Mouse (Mus musculus) limb, embryonic 14.5 days (tissue): Measurements from ENCODE around the gene Cldn14. TPM values are rescaled to one million over a fixed set of nuclear protein-coding genes. Genes with fewer than 3 reads are reported as not detected.
A peak's percentile ranks its signal among the peaks of the same experiment; 100 is the strongest.

ENCODE experiments used
- ATAC-seq: fragments of 200-750 bp; cut with Nextera tagmentation; 2 replicates; pipeline ENCODE4 v1.8.0; 2017; ENCODE audit warnings: low read depth, moderate number of reproducible peaks, moderate TSS enrichment; ENCODE audit not compliant: low FRiP score
- DNase-seq: peaks from one replicate; pipeline ENCODE4 v3.0.0-alpha.2; 2015; ENCODE audit warnings: low spot score
- H3K27ac ChIP-seq: fragments of 300-500 bp; sonication (generic); replicated peaks from 2 replicates; pipeline ENCODE4 v1.5.1; 2014; ENCODE audit warnings: low read depth, mild to moderate bottlenecking, low read length, moderate library complexity, mixed read lengths
- H3K27me3 ChIP-seq: fragments of 300-500 bp; sonication (generic); 2 replicates; pipeline ENCODE4 v1.6.1; 2014; ENCODE audit warnings: low read length, mixed read lengths; ENCODE audit not compliant: control insufficient read depth, insufficient read depth
- H3K36me3 ChIP-seq: fragments of 300-500 bp; sonication (generic); 2 replicates; pipeline ENCODE4 v1.6.1; 2014; ENCODE audit warnings: mild to moderate bottlenecking, low read length, moderate library complexity, mixed read lengths; ENCODE audit not compliant: control insufficient read depth, insufficient read depth
- H3K4me1 ChIP-seq: fragments of 300-500 bp; sonication (generic); 2 replicates; pipeline ENCODE4 v1.6.1; 2014; ENCODE audit warnings: antibody characterized with exemption, low read length, mixed read lengths; ENCODE audit not compliant: control insufficient read depth, insufficient read depth
- H3K4me2 ChIP-seq: fragments of 300-500 bp; sonication (generic); replicated peaks from 2 replicates; pipeline ENCODE4 v1.6.1; 2014; ENCODE audit warnings: low read depth, mild to moderate bottlenecking, low read length, moderate library complexity; ENCODE audit not compliant: severe bottlenecking
- H3K4me3 ChIP-seq: fragments of 300-500 bp; sonication (generic); replicated peaks from 2 replicates; pipeline ENCODE4 v1.5.1; 2014; ENCODE audit warnings: low read length
- H3K9ac ChIP-seq: fragments of 300-500 bp; sonication (generic); 2 replicates; pipeline ENCODE4 v1.6.1; 2014; ENCODE audit warnings: mild to moderate bottlenecking, low read depth, low read length, moderate library complexity; ENCODE audit not compliant: severe bottlenecking
- H3K9me3 ChIP-seq: fragments of 300-500 bp; sonication (generic); 2 replicates; pipeline ENCODE4 v1.6.1; 2016; ENCODE audit warnings: low read length; ENCODE audit not compliant: control insufficient read depth
- POLR2A ChIP-seq: fragments of 200-500 bp; IDR thresholded peaks from 2 replicates; pipeline ENCODE4 v1.8.0; 2012; ENCODE audit warnings: inconsistent platforms, mild to moderate bottlenecking, moderate library complexity, borderline replicate concordance; ENCODE audit not compliant: insufficient read depth, insufficient read length; ENCODE audit errors: extremely low read depth
- WGBS: fragments of 180-500 bp; shearing (Covaris S2); extraction: QIAGEN DNeasy Blood & Tissue Kit; methylation state at CpG from one replicate; pipeline ENCODE4 v1.1.7; 2014; 5-methylcytosine and 5-hydroxymethylcytosine counted together
- polyA plus RNA-seq, 2 experiments: library from polyadenylated mRNA; depleted of rRNA in 1 of 2; stranded (reverse) in 1 of 2; unstranded in 1 of 2; fragments of >200 nt; fragmentation: Nextera tagmentation in 1 of 2; extraction: Ambion mirVana in 1 of 2; gene quantifications; 2 replicates each; pipeline versions ENCODE4 v1.2.1 to v1.2.3; 2012 to 2014

The Cldn14 gene
- polyA plus RNA-seq, 2 experiments = not detected

DNA sequence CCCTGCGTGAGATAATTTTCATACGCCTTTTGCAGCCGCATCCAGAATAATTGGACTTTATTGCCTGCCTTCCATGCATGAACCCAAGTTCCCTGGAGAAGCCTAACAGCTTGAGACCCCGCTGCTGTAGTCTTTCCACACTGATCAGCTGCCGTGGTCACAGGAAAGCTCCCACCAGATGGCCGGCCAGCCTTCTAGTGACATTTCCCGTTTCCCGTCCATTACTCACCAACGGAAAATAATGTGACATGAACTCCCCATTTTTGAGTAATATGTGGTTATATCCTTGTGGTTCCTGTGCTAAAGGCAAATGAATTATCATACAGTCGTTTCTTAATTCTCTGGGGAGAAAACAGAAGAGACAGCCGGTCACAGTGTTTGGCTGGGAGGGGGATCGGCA, 51.2 kb downstream of the Cldn14 start:
- no peaks in the 10 kb centered on the region for H3K36me3 ChIP-seq
- no peaks in the 10 kb centered on the region for H3K9me3 ChIP-seq
- H3K27ac ChIP-seq = no peak overlapping the region
- H3K4me3 ChIP-seq = no peak overlapping the region
- TF ChIP-seq POLR2A = no peak
- no peak overlapping the region for H3K4me2 ChIP-seq
- H3K27me3 ChIP-seq = peaks cover 3% of the 10 kb centered on the region; the same call in 1 of the 2 replicates
- ATAC-seq (no peak), DNase-seq (peak; percentile 7)
- WGBS = 68% methylated on average over 12 of the region's 12 CpGs
- H3K9ac ChIP-seq = no peak overlapping the region
- no peaks in the 10 kb centered on the region; the same call in 1 of the 2 replicates for H3K4me1 ChIP-seq

GRCm38 (mm10) chr16:93956986-93957385, 51.7 kb downstream of the Cldn14 start:
- H3K27me3 ChIP-seq = peaks cover 3% of the 10 kb centered on the region; the same call in 1 of the 2 replicates
- H3K4me3 ChIP-seq = no peak overlapping the region
- no peak overlapping the region for H3K9ac ChIP-seq
- no peaks in the 10 kb centered on the region for H3K9me3 ChIP-seq
- H3K4me1 ChIP-seq = no peaks in the 10 kb centered on the region; the same call in 1 of the 2 replicates
- H3K36me3 ChIP-seq = no peaks in the 10 kb centered on the region
- 71% methylated on average over 7 of the region's 7 CpGs for WGBS
- no peak for ATAC-seq
- no peak overlapping the region for H3K4me2 ChIP-seq
- H3K27ac ChIP-seq = no peak overlapping the region
- TF ChIP-seq POLR2A = no peak
- no peak for DNase-seq

DNA sequence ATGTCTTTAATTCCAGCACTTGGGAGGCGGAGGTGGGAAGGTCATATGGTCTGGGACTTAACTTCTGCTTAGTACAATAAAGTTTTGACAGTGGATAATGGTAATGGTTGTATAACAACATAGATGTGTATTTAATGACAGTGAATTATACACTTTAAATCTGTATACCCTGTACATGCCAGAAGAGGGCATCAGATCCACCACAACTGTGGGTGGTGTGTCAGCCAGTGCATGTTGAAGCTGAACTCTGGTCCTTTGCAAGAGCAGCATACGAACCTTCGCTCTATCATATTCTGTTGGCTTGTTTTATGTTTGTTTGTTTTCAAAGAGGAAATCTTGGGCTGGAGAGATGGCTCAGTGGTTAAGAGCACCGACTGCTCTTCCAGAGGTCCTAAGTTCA, 61.2 kb downstream of the Cldn14 start:
- Histone ChIP-seq H3K27ac (no peak overlapping the region), H3K9ac (no peak overlapping the region), H3K4me3 (no peak overlapping the region), H3K4me2 (no peak overlapping the region), H3K27me3 (0 out of 2 replicates have a peak, but pooled peaks cover 8% of the 10 kb centered on the region), H3K4me1 (peaks cover 3% of the 10 kb centered on the region; the same call in 1 of the 2 replicates), H3K36me3 (no peaks in the 10 kb centered on the region), H3K9me3 (no peaks in the 10 kb centered on the region)
- DNase-seq = no peak
- TF ChIP-seq POLR2A = no peak
- WGBS = 88% methylated on average over 4 of the region's 4 CpGs
- ATAC-seq = no peak

DNA sequence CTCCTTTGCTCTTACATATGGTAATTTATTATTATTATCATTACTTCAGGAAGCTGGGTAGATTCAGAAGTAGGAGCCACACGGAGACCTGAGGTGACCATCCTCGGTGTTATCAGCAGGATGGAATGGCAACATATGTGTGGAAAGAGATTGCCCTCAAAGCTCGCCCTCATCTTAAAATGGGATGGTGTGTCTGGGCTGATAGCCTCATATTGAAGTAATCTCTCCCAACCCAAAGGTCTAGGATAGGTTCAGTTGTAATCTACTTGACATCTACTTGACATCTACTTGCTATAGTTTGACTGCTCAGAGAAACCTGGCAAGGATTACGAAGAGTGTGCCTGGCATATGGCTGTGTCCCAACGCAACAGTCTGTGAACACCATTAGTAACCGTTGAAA, 64.3 kb downstream of the Cldn14 start:
- no peak for ATAC-seq
- H3K27me3 ChIP-seq = 0 out of 2 replicates have a peak, but pooled peaks cover 5% of the 10 kb centered on the region
- no peak for TF ChIP-seq POLR2A
- 74% methylated on average over 6 of the region's 6 CpGs for WGBS
- H3K9ac ChIP-seq = no peak overlapping the region
- no peaks in the 10 kb centered on the region for H3K36me3 ChIP-seq
- H3K4me3 ChIP-seq = no peak overlapping the region
- no peaks in the 10 kb centered on the region for H3K9me3 ChIP-seq
- H3K4me2 ChIP-seq = no peak overlapping the region
- H3K4me1 ChIP-seq = peaks cover 10% of the 10 kb centered on the region; the same call in 1 of the 2 replicates
- H3K27ac ChIP-seq = no peak overlapping the region
- DNase-seq = no peak

DNA sequence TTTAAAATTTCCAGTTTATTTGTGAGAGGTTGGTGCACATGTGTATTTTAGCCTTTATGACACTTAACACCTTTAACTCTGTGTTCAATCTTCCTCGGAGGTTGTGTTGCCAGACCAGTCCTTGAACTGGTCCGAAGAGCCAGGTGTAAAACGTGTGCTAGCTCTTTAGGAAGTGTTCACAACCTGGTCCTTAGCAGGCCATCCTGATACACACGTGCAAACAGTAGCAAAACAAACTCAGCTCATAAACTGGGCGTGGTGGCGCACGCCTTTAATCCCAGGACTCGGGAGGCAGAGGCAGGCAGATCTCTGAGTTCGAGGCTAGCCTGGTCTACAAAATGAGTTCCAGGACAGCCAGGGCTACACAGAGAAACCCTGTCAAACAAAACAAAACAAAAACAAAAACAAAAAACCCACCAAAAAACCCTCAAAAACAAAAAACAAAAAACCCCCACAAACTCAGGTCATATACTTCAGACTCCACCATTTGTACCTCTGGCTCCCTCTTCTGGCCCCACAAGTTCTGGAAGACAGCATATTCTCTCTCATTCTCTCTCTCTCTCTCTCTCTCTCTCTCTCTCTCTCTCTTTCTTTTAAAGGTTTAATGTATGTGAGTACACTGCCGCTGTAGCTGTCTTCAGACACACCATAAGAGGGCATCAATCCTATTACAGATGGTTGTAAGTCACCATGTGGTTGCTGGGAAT, 65.7 kb downstream of the Cldn14 start:
- no peak overlapping the region for H3K27ac ChIP-seq
- ATAC-seq (no peak), DNase-seq (no peak)
- H3K9ac ChIP-seq = no peak overlapping the region
- H3K27me3 ChIP-seq = 0 out of 2 replicates have a peak, but pooled peaks cover 5% of the 10 kb centered on the region
- no peaks in the 10 kb centered on the region for H3K36me3 ChIP-seq
- no peaks in the 10 kb centered on the region for H3K9me3 ChIP-seq
- H3K4me1 ChIP-seq = peaks cover 12% of the 10 kb centered on the region; the same call in 1 of the 2 replicates
- WGBS = 85% methylated on average over 10 of the region's 10 CpGs
- no peak overlapping the region for H3K4me2 ChIP-seq
- H3K4me3 ChIP-seq = no peak overlapping the region
- no peak for TF ChIP-seq POLR2A
